Mouse (Mus musculus) forebrain, embryonic 13.5 days (tissue): Measurements from ENCODE around the gene Sp7. TPM values are rescaled to one million over a fixed set of nuclear protein-coding genes. Genes with fewer than 3 reads are reported as not detected.

Experiments used
- ATAC-seq: fragments of 200-750 bp; cut with Nextera tagmentation; 2 replicates; pipeline ENCODE4 v1.8.0; 2017
- H3K27ac ChIP-seq: fragments of 300-500 bp; sonication (generic); 2 replicates; pipeline ENCODE4 v1.5.1; 2015; ENCODE audit warnings: inconsistent platforms, mild to moderate bottlenecking, moderate library complexity
- H3K27me3 ChIP-seq: fragments of 300-500 bp; sonication (generic); 2 replicates; pipeline ENCODE4 v1.6.1; 2015; ENCODE audit warnings: mild to moderate bottlenecking, inconsistent platforms
- H3K36me3 ChIP-seq: fragments of 300-500 bp; sonication (generic); 2 replicates; pipeline ENCODE4 v1.6.1; 2015; ENCODE audit warnings: mild to moderate bottlenecking, inconsistent platforms; ENCODE audit not compliant: poor library complexity, severe bottlenecking
- H3K4me1 ChIP-seq: fragments of 300-500 bp; sonication (generic); 2 replicates; pipeline ENCODE4 v1.6.1; 2015; ENCODE audit warnings: inconsistent platforms
- H3K4me2 ChIP-seq: fragments of 300-500 bp; sonication (generic); 2 replicates; pipeline ENCODE4 v1.6.1; 2015; ENCODE audit warnings: inconsistent platforms, mild to moderate bottlenecking, moderate library complexity
- H3K4me3 ChIP-seq: fragments of 300-500 bp; sonication (generic); 2 replicates; pipeline ENCODE4 v1.5.1; 2015; ENCODE audit warnings: mild to moderate bottlenecking, inconsistent platforms
- H3K9ac ChIP-seq: fragments of 300-500 bp; sonication (generic); 2 replicates; pipeline ENCODE4 v1.6.1; 2015; ENCODE audit warnings: mild to moderate bottlenecking, inconsistent platforms
- H3K9me3 ChIP-seq: fragments of 300-500 bp; sonication (generic); replicated peaks from 2 replicates; pipeline ENCODE4 v1.6.1; 2016; ENCODE audit warnings: inconsistent platforms
- WGBS: fragments of 180-500 bp; shearing (Covaris S2); methylation state at CpG from one replicate; pipeline ENCODE4 v1.1.7; 2015; 5-methylcytosine and 5-hydroxymethylcytosine counted together
- polyA plus RNA-seq: library from polyadenylated mRNA; unstranded; fragments of >200 nt; fragmentation: Nextera tagmentation; extraction: Ambion mirVana; gene quantifications from 2 replicates; pipeline ENCODE4 v1.2.1, GENCODE M21; 2015

Sp7 gene
- polyA plus RNA-seq, 1 experiment from 2014 or later, result 0.18 TPM

GRCm38 (mm10) chr15:102402210-102402609, 35.2 kb upstream of the Sp7 start:
- no peak overlapping the region for H3K4me3 ChIP-seq
- H3K4me2 ChIP-seq, result no peak overlapping the region
- H3K27me3 ChIP-seq, result no peaks in the 10 kb centered on the region
- H3K36me3 ChIP-seq, result no peaks in the 10 kb centered on the region
- no peak for ATAC-seq
- no peaks in the 10 kb centered on the region for H3K9me3 ChIP-seq
- H3K9ac ChIP-seq, result no peak overlapping the region
- no peak overlapping the region for H3K27ac ChIP-seq
- WGBS, result 95% methylated on average over 3 of the region's 3 CpGs
- H3K4me1 ChIP-seq, result peaks cover 18% of the 10 kb centered on the region

- H3K4me1 ChIP-seq, result peaks cover 13% of the 10 kb centered on the region
- no peaks in the 10 kb centered on the region for H3K36me3 ChIP-seq
- H3K27ac ChIP-seq, result no peak overlapping the region
- no peaks in the 10 kb centered on the region for H3K9me3 ChIP-seq
- WGBS, result 77% methylated on average over 2 of the region's 2 CpGs
- H3K4me3 ChIP-seq, result no peak overlapping the region
- no peak for ATAC-seq
- no peak overlapping the region for H3K4me2 ChIP-seq
- H3K27me3 ChIP-seq, result no peaks in the 10 kb centered on the region
- H3K9ac ChIP-seq, result no peak overlapping the region
Measured at GRCm38 (mm10) chr15:102401278-102401677, 34.3 kb upstream of the Sp7 start.

GRCm38 (mm10) chr15:102400476-102401045, 33.6 kb upstream of the Sp7 start:
- Histone ChIP-seq H3K4me3 (no peak overlapping the region), H3K4me2 (no peak overlapping the region), H3K9me3 (no peaks in the 10 kb centered on the region), H3K27me3 (no peaks in the 10 kb centered on the region), H3K36me3 (no peaks in the 10 kb centered on the region), H3K27ac (no peak overlapping the region), H3K9ac (no peak overlapping the region), H3K4me1 (peaks cover 13% of the 10 kb centered on the region)
- no peak for ATAC-seq
- WGBS, result 87% methylated on average over 10 of the region's 10 CpGs

GRCm38 (mm10) chr15:102399229-102400221, 32.5 kb upstream of the Sp7 start:
- Histone ChIP-seq H3K4me2 (peak overlapping the region; percentile 81), H3K4me1 (peaks cover 13% of the 10 kb centered on the region), H3K36me3 (no peaks in the 10 kb centered on the region), H3K9ac (peak overlapping the region; percentile 67), H3K9me3 (no peaks in the 10 kb centered on the region), H3K27ac (no peak overlapping the region), H3K27me3 (no peaks in the 10 kb centered on the region), H3K4me3 (peak overlapping the region; percentile 41)
- 5% methylated on average over 34 of the region's 34 CpGs for WGBS
- ATAC-seq, result peak; percentile 71

GRCm38 (mm10) chr15:102398629-102399028, 31.6 kb upstream of the Sp7 start:
- 21% methylated on average over 5 of the region's 5 CpGs for WGBS
- Histone ChIP-seq H3K4me1 (peaks cover 18% of the 10 kb centered on the region), H3K4me3 (no peak overlapping the region), H3K9ac (no peak overlapping the region), H3K4me2 (peak overlapping the region; percentile 81; the same call in 1 of the 2 replicates), H3K27me3 (no peaks in the 10 kb centered on the region), H3K9me3 (no peaks in the 10 kb centered on the region), H3K27ac (no peak overlapping the region), H3K36me3 (no peaks in the 10 kb centered on the region)
- ATAC-seq, result no peak

GRCm38 (mm10) chr15:102395061-102395460, 28.1 kb upstream of the Sp7 start:
- Histone ChIP-seq H3K9me3 (no peaks in the 10 kb centered on the region), H3K9ac (no peak overlapping the region), H3K4me1 (peaks cover 19% of the 10 kb centered on the region), H3K27ac (no peak overlapping the region), H3K27me3 (no peaks in the 10 kb centered on the region), H3K4me3 (no peak overlapping the region), H3K4me2 (no peak overlapping the region), H3K36me3 (no peaks in the 10 kb centered on the region)
- no peak for ATAC-seq
- 23% methylated on average over 3 of the region's 3 CpGs for WGBS

- Histone ChIP-seq H3K4me3 (no peak overlapping the region), H3K9me3 (no peaks in the 10 kb centered on the region), H3K9ac (no peak overlapping the region), H3K27ac (no peak overlapping the region), H3K4me1 (peaks cover 7% of the 10 kb centered on the region; the same call in 1 of the 2 replicates), H3K4me2 (no peak overlapping the region), H3K36me3 (no peaks in the 10 kb centered on the region), H3K27me3 (0 out of 2 replicates have a peak, but pooled peaks cover 2% of the 10 kb centered on the region)
- ATAC-seq, result no peak
Measured at GRCm38 (mm10) chr15:102393584-102394014, 26.6 kb upstream of the Sp7 start.

GRCm38 (mm10) chr15:102392520-102392919, 25.5 kb upstream of the Sp7 start:
- Histone ChIP-seq H3K4me2 (no peak overlapping the region), H3K27ac (no peak overlapping the region), H3K9ac (no peak overlapping the region), H3K27me3 (0 out of 2 replicates have a peak, but pooled peaks cover 2% of the 10 kb centered on the region), H3K9me3 (no peaks in the 10 kb centered on the region), H3K36me3 (no peaks in the 10 kb centered on the region), H3K4me1 (peaks cover 7% of the 10 kb centered on the region; the same call in 1 of the 2 replicates), H3K4me3 (no peak overlapping the region)
- 10% methylated on average over 2 of the region's 2 CpGs for WGBS
- no peak for ATAC-seq

GRCm38 (mm10) chr15:102388942-102389341, 22.0 kb upstream of the Sp7 start:
- no peak overlapping the region for H3K4me2 ChIP-seq
- no peak overlapping the region for H3K4me3 ChIP-seq
- peaks cover 6% of the 10 kb centered on the region; the same call in 1 of the 2 replicates for H3K4me1 ChIP-seq
- H3K27ac ChIP-seq, result no peak overlapping the region
- 0 out of 2 replicates have a peak, but pooled peaks cover 2% of the 10 kb centered on the region for H3K27me3 ChIP-seq
- 86% methylated on average over 3 of the region's 3 CpGs for WGBS
- H3K36me3 ChIP-seq, result no peaks in the 10 kb centered on the region
- H3K9ac ChIP-seq, result no peak overlapping the region
- no peaks in the 10 kb centered on the region for H3K9me3 ChIP-seq
- ATAC-seq, result no peak

- no peak overlapping the region for H3K4me2 ChIP-seq
- no peaks in the 10 kb centered on the region for H3K36me3 ChIP-seq
- no peaks in the 10 kb centered on the region for H3K4me1 ChIP-seq
- 55% methylated on average over 9 of the region's 9 CpGs for WGBS
- 0 out of 2 replicates have a peak, but pooled peaks cover 2% of the 10 kb centered on the region for H3K27me3 ChIP-seq
- no peak overlapping the region for H3K27ac ChIP-seq
- no peak overlapping the region for H3K9ac ChIP-seq
- H3K9me3 ChIP-seq, result no peaks in the 10 kb centered on the region
- no peak overlapping the region for H3K4me3 ChIP-seq
- ATAC-seq, result no peak
Measured at GRCm38 (mm10) chr15:102386640-102387039, 19.7 kb upstream of the Sp7 start.

- Histone ChIP-seq H3K9ac (no peak overlapping the region), H3K27me3 (peaks cover 3% of the 10 kb centered on the region; the same call in 1 of the 2 replicates), H3K4me3 (no peak overlapping the region), H3K36me3 (no peaks in the 10 kb centered on the region), H3K9me3 (no peaks in the 10 kb centered on the region), H3K4me2 (no peak overlapping the region), H3K27ac (no peak overlapping the region), H3K4me1 (no peaks in the 10 kb centered on the region)
- ATAC-seq, result no peak
- 89% methylated on average over 6 of the region's 6 CpGs for WGBS
Measured at GRCm38 (mm10) chr15:102383671-102384070, 16.7 kb upstream of the Sp7 start.

GRCm38 (mm10) chr15:102381575-102381974, 14.6 kb upstream of the Sp7 start:
- peak; percentile 83 for ATAC-seq
- no peak overlapping the region for H3K4me3 ChIP-seq
- H3K36me3 ChIP-seq, result no peaks in the 10 kb centered on the region
- peaks cover 13% of the 10 kb centered on the region for H3K4me1 ChIP-seq
- H3K9me3 ChIP-seq, result no peaks in the 10 kb centered on the region
- no peak overlapping the region for H3K4me2 ChIP-seq
- H3K27me3 ChIP-seq, result peaks cover 13% of the 10 kb centered on the region
- H3K9ac ChIP-seq, result no peak overlapping the region; the same call in 1 of the 2 replicates
- WGBS, result 1% methylated on average over 7 of the region's 7 CpGs
- H3K27ac ChIP-seq, result no peak overlapping the region
